Mouse (Mus musculus) 3134 (cell line): ENCODE results near the gene Dlx5.

Experiments used
- DNase-seq: peaks from one replicate; pipeline ENCODE4 v3.0.0-alpha.2; 2011; ENCODE audit warnings: low spot score; ENCODE audit not compliant: insufficient read length; ENCODE audit errors: extremely low read depth

Gene Dlx5

DNA sequence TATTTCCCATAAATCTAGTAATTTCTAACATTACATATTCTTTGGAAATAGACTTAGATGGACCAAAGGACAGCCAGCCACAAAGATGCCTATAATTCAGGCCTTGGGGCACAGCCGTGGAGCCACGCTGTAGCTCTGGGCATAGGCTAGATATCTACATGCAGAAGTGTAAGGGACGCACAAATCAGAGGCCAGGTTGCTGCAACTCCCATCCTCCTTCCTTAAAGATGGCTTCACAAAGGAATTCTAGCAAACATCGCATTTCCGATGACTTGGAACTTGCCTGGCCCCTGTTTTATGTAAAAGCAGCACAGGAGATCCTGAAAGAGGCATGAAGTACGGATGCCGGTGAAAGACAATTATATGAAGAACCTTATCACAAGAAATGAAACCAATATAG is 5.2 kb downstream of the Dlx5 start:
- DNase-seq: no peak

DNA sequence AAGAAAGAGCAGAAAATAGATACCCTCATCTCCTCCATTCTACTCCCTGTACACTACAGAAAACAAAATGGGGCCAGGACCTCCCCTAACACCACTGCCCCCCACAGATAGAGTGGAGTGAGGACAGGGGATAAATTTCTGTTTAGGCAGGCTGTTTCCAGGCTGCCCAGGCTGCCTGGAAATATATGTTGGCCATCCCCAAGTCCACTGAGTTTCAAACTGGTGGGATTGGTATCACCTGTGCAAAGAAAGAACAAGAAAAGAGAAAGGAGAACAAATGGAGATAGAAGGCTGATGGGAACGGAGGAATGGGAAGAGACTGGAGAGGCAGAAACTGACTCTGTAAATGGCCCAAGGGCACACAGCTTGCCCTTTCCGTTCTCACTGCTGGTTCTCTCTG is 5.7 kb downstream of the Dlx5 start:
- DNase-seq: no peak

DNA sequence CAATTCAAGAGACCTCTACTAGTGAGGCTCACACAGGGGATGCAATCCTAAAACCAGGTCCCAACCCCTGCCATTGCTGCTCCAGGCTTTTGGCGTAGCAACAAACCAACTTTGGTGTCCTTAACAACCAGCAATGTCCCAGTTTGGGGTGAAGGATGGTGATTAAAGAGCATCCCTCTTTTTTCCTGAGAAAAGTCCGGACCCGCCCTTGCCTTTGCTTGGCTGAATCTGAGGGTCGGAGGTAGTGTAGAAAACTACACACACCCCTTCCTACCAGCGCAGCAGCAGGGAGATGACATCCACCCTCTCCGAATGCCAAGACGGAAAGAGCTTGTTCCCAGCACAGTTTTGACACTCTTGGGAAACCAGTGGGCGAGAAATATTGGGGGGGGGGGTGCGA is 6.2 kb downstream of the Dlx5 start:
- DNase-seq: no peak

DNA sequence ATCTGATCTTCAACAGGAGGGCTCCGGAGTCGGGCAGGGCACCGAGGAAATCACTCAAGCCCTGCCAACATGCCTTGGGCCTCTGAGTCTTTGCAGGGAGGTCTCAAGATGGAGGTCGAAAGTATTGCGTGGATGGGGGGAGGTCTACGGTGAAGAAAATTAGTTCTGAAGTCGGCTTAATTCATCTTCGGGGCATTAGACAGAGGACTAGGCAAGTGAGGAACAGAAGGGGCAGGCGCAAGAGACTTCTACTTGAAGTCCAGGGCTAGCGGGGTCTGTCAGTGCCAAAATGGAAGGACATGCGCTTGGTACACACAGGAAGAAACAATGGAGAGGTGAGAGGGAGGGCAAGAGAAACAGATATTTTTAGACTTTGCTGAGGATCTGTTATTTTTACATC is 6.7 kb downstream of the Dlx5 start:
- no peak for DNase-seq

DNA sequence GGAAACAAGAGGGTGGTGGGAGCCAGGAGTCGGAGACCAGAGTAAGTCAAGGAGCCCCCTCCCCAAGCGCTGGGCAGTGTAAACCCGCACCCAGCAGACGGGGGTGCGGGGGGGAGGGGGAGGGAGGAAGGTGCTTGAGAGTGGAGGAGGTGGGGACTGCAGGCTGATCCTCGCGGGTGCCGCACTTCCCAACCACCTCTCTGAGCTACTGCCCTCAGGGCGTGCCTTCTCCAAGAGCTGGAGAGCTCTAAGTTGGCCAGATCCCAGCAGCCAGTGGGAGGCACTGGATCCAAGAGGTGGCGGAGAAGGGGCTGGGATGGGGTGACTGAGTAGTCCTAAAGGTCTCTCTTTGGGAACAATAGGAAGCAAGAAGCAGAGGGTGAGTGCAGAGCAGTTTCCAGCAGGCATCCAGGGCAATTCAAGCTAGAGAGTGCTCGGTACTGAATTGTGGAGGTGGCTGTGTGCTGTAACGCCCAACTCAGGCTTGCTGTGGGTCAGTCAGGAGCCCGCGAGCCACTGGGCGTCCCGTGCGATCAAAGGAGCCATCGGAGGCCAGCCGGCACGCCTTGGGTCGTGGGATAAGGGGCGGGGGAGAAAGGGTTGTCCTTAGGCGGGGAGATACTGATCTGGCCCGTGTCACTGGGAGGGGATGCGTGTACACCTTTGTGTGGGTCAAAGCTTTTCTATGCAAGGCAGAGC is 7.7 kb downstream of the Dlx5 start:
- peak; percentile 36 for DNase-seq

DNA sequence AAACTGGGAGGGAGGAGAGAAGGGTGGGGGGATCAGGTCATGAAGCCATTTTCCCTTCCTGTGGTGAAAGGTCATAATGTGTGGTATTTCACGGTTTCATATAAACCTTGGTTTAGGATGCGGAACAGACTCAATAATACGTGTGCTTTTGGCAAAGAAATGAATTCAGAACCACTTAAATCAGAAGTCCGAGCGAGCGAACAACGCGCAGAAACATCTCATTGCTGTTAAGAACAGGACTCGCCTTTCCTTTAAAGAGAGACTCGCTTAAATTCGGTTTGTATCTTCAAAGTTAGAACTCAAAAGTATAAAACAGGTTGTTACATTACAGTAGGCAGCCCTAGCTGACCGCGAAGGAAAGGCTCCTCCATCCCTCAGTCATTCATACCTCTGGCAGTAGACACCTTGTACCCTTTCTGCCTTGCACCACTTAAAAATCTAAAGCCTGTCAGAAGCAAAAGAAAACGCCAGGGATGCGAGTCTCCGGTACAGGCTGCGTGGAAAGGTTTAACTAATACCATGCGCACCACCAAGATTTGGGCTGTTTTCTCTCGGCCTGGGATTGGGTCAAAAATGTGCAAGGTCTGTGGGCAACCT is 8.3 kb downstream of the Dlx5 start:
- DNase-seq: no peak

DNA sequence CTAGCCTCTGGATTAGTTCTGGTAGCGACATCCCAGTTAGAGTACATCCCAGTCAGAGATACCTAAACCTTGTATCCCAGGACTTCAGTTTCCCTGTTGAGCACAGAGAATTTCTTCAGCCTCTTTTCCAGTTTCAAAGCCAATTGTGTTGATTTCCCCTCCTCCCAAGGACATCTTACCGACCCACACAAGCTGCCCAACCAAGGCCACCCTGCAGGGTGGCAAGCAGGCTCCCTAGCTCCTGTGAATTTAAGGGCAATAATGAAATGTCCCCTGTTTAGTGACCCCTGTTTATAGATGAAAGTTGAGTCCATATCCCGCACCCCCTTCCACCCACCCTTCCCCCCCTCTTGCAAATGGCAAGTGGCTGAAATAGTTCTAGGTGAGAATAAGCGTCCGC is 9.0 kb downstream of the Dlx5 start:
- DNase-seq: no peak

DNA sequence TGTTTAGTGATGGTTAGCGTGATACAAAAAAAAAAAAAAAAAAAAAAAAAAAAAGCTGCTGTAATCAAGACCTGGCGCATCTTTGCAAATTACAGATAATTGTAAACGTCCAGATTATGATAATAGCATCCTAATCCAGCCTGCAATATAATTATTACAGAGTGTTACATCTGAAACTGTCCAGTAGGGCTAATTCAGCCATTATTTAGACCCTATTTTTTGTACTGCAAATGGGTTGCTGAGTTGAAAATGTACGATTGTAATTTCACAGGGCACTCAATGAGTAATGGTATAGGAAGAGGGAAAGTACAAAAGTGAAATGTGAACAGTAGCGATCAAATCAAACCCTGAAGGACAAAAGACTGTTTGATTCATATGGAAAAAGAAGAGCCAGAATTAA is 10.2 kb downstream of the Dlx5 start:
- no peak for DNase-seq

DNA sequence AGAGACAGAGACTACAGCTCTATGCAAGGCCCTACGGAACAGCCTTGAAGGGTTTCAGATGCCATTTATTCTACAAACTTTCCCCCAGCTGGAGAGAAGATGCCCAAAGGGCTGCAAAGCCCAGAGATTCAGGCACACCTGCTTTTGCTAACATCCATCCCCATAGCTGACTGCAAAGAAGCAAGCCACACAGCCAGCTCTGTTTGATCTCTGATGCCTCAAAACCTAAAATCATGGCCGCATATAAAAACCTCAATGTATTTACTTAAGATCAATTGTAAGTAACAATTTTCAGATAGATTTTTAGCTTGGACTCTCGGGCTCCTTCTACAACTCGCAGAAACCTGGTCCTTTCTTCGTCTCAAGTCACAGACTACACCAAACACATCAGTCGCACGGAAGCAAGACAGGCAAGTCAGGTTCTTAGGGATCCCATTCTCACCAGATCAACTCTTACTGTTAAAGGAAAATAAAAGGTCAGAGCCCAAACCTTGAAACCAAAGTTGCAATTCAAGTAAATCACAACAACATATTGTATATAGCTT is 10.9 kb downstream of the Dlx5 start:
- DNase-seq: no peak

DNA sequence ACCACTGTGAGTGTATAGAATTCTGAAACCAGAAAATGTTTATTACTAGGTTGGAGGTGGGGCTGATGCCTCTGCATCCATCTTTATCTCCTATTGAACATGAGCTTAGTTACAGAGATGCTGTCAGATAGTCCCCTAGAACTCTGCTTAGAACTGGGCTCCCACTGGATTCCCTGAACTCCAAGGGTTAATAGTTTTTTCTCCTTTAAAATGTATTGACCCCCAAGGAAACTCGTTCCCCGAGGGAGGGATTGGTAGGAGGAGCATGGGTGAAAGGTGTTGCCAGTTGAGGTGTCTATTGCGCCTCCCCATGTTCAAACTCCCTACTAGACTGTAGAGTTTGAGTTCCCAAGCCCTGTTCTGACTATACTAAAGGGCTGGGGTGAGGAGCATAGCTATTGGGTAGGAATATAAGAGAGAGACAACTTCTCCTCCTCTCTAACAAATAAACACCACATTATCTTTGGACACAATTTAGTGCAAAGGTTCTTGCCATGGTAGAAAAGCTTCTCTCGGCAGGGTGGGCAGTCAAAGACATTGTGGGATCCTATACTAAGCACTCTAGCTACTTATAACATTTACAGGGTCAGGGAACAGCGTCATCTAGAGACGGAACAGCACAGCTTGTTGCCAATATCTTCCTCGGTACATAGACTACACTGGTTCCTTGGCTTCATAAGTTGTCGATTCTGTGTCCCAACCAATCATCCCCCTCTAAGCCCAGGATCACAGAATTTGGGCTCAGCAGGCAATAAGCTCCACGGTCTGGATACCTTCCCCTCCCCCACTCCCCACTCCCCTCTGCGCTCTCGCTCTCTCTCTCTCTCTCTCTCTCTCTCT is 11.7 kb downstream of the Dlx5 start:
- DNase-seq: no peak

DNA sequence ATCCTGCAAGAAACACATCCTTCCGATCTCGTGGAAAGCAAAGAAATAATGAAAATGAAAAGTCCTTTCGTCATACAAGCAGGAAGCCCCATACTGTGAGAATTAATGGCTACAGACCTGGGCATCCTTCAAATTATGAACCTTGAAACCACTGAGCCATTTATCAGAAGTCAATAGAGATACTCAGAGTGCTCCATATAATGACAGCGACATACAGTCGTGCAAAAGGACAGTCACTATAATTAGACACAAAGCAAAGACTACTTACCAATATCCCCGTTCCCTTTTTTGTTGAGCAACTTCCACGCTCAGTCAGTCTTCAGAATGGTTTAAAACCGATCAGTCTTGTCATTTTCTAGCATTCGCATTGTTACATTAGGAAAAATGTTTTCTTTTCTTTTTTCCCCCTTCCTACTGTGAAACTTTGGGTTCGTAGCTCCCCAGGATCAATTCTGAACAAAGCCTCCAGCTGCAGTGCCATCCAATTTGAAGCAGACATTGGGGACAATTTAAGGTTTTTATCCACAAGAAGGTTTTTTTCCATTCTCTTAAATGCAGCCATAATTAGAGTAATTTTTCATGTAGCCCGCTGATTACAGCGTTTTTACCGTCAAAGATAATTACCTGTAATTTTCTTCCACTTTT is 12.7 kb downstream of the Dlx5 start:
- no peak for DNase-seq

DNA sequence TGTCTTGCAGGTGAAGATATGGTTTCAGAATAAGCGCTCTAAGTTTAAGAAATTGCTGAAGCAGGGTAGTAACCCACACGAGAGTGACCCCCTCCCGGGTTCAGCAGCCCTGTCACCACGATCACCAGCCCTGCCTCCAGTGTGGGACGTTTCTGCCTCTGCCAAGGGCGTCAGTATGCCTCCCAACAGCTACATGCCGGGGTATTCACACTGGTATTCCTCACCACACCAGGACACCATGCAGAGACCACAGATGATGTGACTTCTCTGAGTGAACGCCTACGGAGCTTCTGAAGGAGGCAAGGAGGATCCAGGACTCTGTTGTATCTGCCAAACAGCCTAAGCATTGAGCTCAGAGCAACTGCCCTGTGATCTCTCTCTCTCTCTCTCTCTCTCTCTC is 14.9 kb downstream of the Dlx5 start:
- no peak for DNase-seq

DNA sequence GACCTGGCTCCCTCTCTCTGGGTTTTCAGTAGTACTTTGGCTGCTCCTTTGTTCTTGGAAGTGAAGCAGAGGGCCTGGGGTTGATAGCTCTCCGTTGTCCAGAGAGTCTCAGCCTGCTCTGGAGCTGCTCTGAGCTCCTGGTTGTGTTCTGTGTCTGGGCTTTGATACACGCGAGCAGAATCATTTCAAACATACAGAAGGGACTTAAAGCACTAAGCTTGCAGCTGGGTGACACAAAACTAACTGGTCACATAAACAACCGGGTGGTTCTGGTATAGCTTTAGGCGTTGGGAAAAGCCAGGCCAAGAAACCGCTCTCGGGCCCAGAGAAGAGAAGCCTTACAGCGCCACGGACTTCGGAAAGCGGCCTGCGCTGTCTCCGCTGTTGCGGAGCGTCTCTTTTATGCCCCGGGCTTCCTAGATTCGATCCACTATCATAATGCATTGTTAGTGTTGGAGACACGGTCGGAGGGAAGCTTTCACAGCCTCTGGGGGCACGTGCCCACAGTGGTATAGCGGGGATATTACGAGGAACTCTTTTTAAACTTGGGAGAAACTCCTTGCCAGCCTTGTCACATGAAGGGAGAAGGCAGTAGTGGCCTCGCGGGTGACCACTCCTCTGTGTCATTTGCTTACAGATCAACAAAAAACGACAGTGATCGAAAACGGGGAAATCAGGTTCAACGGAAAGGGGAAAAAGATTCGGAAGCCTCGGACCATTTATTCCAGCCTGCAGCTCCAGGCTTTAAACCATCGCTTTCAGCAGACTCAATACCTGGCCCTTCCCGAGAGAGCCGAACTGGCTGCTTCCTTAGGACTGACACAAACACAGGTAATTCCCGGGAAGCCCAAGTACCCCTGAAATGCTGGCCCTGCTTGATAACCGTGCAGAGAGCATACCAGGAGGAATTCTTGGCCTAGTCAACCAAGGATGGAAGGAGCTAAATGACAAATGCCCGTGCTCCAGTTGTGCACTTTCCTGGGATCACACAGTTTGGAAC is 17.1 kb downstream of the Dlx5 start:
- DNase-seq: no peak

DNA sequence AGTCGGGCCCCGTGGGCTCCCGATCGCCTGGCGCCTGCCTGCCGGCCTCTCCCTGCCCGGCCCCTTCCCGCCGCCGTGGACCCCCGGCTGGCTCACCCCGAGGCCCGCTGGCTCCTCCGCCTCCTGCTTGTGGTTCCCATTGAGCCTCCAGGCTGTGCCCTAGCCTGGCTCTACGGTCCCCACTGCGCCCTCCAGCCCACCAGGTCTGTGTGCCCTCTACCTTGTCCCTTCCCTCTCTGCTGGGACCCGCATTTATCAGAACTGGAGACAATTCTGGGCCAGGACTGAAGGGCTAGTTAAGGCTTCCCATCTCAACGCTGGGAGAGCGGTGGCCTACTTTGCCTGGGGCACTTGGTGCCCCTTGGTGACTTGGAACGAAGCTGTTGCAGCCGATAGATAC is 17.9 kb downstream of the Dlx5 start:
- DNase-seq: no peak

DNA sequence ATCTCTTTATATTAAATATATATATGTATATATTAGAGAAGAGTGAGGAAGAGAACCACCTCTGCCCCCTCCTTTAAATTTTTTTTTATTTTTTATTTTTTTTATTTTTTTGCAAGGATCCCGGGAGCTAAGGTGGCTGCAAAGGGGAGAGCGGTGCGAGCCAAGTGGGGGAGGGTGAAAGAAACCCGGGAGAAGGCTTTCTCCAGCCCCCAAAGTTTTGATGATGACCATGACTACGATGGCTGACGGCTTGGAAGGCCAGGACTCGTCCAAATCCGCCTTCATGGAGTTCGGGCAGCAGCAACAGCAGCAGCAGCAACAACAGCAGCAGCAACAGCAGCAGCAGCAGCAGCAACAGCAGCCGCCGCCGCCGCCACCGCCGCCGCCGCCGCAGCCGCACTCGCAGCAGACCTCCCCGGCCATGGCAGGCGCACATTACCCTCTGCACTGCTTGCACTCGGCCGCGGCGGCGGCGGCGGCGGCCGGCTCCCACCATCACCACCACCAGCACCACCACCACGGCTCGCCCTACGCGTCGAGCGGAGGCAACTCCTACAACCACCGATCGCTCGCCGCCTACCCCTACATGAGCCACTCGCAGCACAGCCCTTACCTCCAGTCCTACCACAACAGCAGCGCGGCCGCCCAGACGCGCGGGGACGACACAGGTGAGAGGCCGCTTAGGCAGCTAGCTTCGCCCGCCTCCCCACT is 18.6 kb downstream of the Dlx5 start, which contains the start of gene Dlx6:
Gene Dlx6 (plus strand): TSS at position 175 of the 711 bp plus-strand sequence.
- DNase-seq: peak; percentile 49

DNA sequence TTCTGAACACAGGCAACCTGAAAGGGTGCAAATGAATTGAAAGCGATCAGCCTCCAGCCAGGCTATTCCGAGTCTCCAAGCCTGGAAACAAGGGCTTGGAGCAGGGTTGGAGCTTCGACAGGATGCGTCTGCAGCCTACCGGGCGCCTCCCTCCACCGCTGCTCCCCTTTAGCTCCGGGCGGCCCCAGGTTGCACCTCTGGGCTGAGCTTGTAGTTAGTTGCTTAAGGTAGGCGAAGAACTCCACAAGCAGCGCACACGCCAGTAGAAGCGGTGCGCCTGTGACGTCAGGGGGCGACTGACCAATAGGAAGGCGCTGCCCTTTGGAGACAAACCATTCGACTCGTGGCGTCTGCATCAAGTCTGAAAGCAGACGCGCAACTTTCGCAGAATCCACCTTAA is 19.3 kb downstream of the Dlx5 start:
- peak; percentile 67 for DNase-seq

DNA sequence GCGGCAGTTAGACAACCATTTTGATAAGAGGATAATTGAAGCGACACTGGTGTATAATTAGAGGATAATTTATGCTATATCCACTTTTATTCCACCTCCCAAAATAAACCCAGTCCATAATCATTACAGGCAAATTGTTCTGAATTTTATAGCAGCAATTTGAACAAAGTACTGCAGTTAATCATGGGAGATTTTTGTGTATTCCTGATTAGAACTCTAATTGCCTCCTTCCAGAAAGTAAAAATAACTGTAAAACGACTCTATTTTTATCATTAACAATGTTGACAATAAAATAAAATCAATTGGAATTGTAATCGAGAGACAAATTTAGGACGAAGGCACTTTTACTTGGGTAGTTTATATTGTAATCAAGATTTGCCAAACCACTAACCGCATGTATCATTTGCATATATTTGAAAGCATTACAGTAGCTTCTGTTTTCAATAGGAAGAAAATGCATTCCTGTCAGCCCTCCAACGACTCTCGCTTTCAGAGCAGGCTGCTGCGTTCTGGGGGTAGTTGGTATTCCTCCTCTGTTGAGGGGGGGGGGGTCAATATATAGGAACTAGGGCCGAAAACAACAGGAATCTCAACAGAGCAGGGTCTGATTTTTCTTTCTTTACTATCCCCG is 20.0 kb downstream of the Dlx5 start:
- no peak for DNase-seq

DNA sequence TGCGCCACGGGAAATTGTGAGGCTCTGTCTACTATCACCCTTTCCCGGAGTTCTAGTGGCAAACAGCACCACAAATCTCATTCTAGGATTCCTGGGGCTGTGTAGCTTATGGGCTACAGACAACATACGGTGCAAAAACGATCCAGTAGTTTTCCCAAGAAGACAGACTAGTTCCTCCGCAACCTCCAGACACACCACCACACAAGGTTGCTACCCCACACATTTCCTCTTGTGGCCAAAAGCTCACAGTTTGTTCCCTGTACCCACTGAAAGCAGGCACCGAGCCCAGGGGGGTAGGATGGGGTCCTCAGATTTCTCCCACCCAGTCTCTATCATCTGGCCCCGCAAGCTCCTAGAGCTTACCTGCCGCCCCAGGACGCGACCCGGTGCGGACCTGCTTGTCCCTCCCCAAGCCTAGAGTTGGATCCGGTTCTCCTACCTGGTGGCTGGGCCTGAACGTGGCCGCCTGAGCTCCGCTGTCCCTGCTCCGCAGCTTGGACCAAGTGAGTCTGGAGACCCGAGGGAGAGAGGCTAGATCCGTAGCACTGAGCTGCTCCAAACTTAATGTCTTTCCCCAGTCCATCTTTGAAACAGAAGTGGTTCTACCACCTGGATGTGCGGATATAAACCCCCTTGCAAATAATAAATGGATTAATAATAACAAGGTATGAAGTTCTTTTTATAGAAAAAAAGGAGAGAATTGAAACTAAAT is 20.6 kb downstream of the Dlx5 start:
- no peak for DNase-seq
